Comparison of ENCODE assay signal across 8 mouse cellular contexts in the genomic region with DNA sequence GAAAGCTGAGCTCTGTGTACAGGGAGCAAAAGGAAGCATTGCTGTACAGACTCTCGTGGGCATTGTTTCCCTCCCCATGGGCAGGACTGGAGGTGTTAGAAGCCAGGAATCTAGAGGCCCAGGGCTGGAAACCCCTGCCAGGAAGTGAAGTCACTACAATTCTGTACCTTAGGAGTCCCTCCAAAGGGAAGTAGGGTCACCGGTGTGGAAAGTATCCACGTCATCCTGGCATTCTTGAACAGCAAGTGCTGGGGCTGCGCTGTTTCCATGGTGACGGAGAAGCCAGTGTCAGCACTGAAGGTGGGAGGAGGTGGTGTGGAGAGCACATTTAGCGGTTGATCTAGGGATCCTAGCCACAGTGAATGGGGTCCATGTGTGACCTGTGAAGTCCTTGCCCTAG.
DNase-seq lines count a peak whose midpoint lies in the region; ATAC-seq lines count a peak whose summit lies in the region.

No protein-coding gene starts in this region.

- no peaks in the 10 kb centered on the region for H3K9me3 ChIP-seq in forebrain, embryonic 10.5 days
- H3K9me3 ChIP-seq in forebrain, embryonic 15.5 days = no peaks in the 10 kb centered on the region
- H3K9me3 ChIP-seq in liver, embryonic 11.5 days (ENCODE audit: control insufficient read depth, low read length) = no peaks in the 10 kb centered on the region

- no peaks in the 10 kb centered on the region for H3K36me3 ChIP-seq in forebrain, embryonic 10.5 days (replicated peaks)
- H3K36me3 ChIP-seq in forebrain, embryonic 15.5 days = no peaks in the 10 kb centered on the region
- no peaks in the 10 kb centered on the region for H3K36me3 ChIP-seq in liver, embryonic 11.5 days (ENCODE audit: control insufficient read depth, insufficient read depth, low read length)

- H3K4me2 ChIP-seq in forebrain, embryonic 15.5 days (replicated peaks) = no peak overlapping the region
- no peak overlapping the region for H3K4me2 ChIP-seq in liver, embryonic 11.5 days

- no peak for ATAC-seq in forebrain, embryonic 15.5 days (replicated peaks)
- ATAC-seq in liver, embryonic 11.5 days (replicated peaks; ENCODE audit: low FRiP score) = no peak

- H3K27me3 ChIP-seq in forebrain, embryonic 10.5 days (ENCODE audit: poor library complexity, severe bottlenecking) = no peaks in the 10 kb centered on the region
- H3K27me3 ChIP-seq in forebrain, embryonic 15.5 days = no peaks in the 10 kb centered on the region
- no peaks in the 10 kb centered on the region for H3K27me3 ChIP-seq in liver, embryonic 11.5 days (replicated peaks; ENCODE audit: control insufficient read depth, insufficient read depth, low read length)

- H3K4me1 ChIP-seq in forebrain, embryonic 10.5 days = peaks cover 7% of the 10 kb centered on the region
- no peaks in the 10 kb centered on the region for H3K4me1 ChIP-seq in forebrain, embryonic 15.5 days
- no peaks in the 10 kb centered on the region for H3K4me1 ChIP-seq in liver, embryonic 11.5 days (replicated peaks; ENCODE audit: control insufficient read depth, insufficient read depth, low read length)

- no peak overlapping the region for H3K4me3 ChIP-seq in forebrain, embryonic 10.5 days
- H3K4me3 ChIP-seq in forebrain, embryonic 15.5 days = no peak overlapping the region
- H3K4me3 ChIP-seq in liver, embryonic 11.5 days (ENCODE audit: low read depth, low read length) = no peak overlapping the region

- intact Hi-C loops in heart, postnatal 10 days (cut with DNase I) = loop anchor here (10.0 kb wide), 1 partner anchor 731 kb away; no protein-coding TSS in a partner anchor
- intact Hi-C loops in left cerebral cortex, postnatal 4 days (cut with DNase I) = loop anchor here (10.0 kb wide), 1 partner anchor 119 kb away; no protein-coding TSS in a partner anchor

- 45% methylated on average over 6 of the region's 6 CpGs for WGBS in forebrain, embryonic 10.5 days
- WGBS in forebrain, embryonic 15.5 days = 29% methylated on average over 6 of the region's 6 CpGs
- WGBS in liver, embryonic 11.5 days = 44% methylated on average over 6 of the region's 6 CpGs

- peak; percentile 17 for DNase-seq in forebrain, embryonic 10.5 days (ENCODE audit: extremely low spot score, low spot score)
- peak; percentile 45 for DNase-seq in embryo, embryonic 11 days
- DNase-seq in heart, postnatal 10 days = peak; percentile 37 to 38
- DNase-seq in left cerebral cortex, postnatal 4 days = peak; percentile 11
- DNase-seq in gastrocnemius, adult 18-20 months (ENCODE audit: low spot score) = no peak
- DNase-seq in liver, embryonic 11.5 days (ENCODE audit: low spot score) = no peak
- DNase-seq in B cell, adult 2 months = no peak

- no peak overlapping the region for H3K9ac ChIP-seq in forebrain, embryonic 15.5 days (replicated peaks)
- no peak overlapping the region for H3K9ac ChIP-seq in liver, embryonic 11.5 days (ENCODE audit: low read depth, low read length)

- no peak overlapping the region for H3K27ac ChIP-seq in forebrain, embryonic 10.5 days
- H3K27ac ChIP-seq in forebrain, embryonic 15.5 days (replicated peaks) = no peak overlapping the region
- no peak overlapping the region for H3K27ac ChIP-seq in liver, embryonic 11.5 days (ENCODE audit: low read depth, low read length)

Comparison
In these comparisons a context has a peak if more than half of its experiments do, and no peak if none do; other contexts are left out.
1. DNase-seq: peak in forebrain, embryonic 10.5 days (single experiment), embryo, embryonic 11 days (single experiment), heart, postnatal 10 days (2 of 2) and left cerebral cortex, postnatal 4 days (single experiment); none in gastrocnemius, adult 18-20 months (single experiment), liver, embryonic 11.5 days (single experiment) and B cell, adult 2 months (0 of 2).